Mouse (Mus musculus) midbrain, embryonic 10.5 days (tissue): ENCODE measurements around the gene Tom1l2. TPM values are rescaled to one million over a fixed set of nuclear protein-coding genes. Genes with fewer than 3 reads are reported as not detected.
A peak's percentile ranks its signal among the peaks of the same experiment; 100 is the strongest.

Source experiments
- DNase-seq: peaks from one replicate; pipeline ENCODE4 v3.0.0-alpha.2; 2017; ENCODE audit warnings: low spot score
- H3K27ac ChIP-seq: fragments of 300-500 bp; sonication (generic); replicated peaks from 2 replicates; pipeline ENCODE4 v1.5.1; 2016; ENCODE audit warnings: mild to moderate bottlenecking
- H3K27me3 ChIP-seq: fragments of 300-500 bp; sonication (generic); 2 replicates; pipeline ENCODE4 v1.6.1; 2016; ENCODE audit warnings: low read depth, mild to moderate bottlenecking; ENCODE audit not compliant: poor library complexity, severe bottlenecking
- H3K36me3 ChIP-seq: fragments of 300-500 bp; sonication (generic); 2 replicates; pipeline ENCODE4 v1.6.1; 2016; ENCODE audit warnings: mild to moderate bottlenecking, moderate library complexity
- H3K4me1 ChIP-seq: fragments of 300-500 bp; sonication (generic); 2 replicates; pipeline ENCODE4 v1.6.1; 2016
- H3K4me3 ChIP-seq: fragments of 300-500 bp; sonication (generic); 2 replicates; pipeline ENCODE4 v1.5.1; 2016; ENCODE audit warnings: mild to moderate bottlenecking, moderate library complexity
- H3K9me3 ChIP-seq: fragments of 300-500 bp; sonication (generic); replicated peaks from 2 replicates; pipeline ENCODE4 v1.6.1; 2016; ENCODE audit warnings: mild to moderate bottlenecking
- WGBS: fragments of 180-500 bp; shearing (Covaris S2); methylation state at CpG from one replicate; pipeline ENCODE4 v1.1.7; 2016; 5-methylcytosine and 5-hydroxymethylcytosine counted together
- polyA plus RNA-seq: library from polyadenylated mRNA; unstranded; fragments of >200 nt; fragmentation: Nextera tagmentation; extraction: Ambion mirVana; gene quantifications from 2 replicates; pipeline ENCODE4 v1.2.1, GENCODE M21; 2016

The Tom1l2 gene
- polyA plus RNA-seq, 1 experiment from 2014 or later: 17.6 TPM

- DNase-seq: no peak
Observed at GRCm38 (mm10) chr11:60294630-60295313, 57.9 kb downstream of the Tom1l2 start.

GRCm38 (mm10) chr11:60293683-60294629 is 58.7 kb downstream of the Tom1l2 start:
- Histone ChIP-seq H3K4me3 (no peak overlapping the region), H3K27ac (peak overlapping the region; percentile 71), H3K9me3 (no peaks in the 10 kb centered on the region), H3K4me1 (peaks cover 52% of the 10 kb centered on the region), H3K36me3 (no peaks in the 10 kb centered on the region), H3K27me3 (no peaks in the 10 kb centered on the region)
- WGBS: 73% methylated on average over 6 of the region's 6 CpGs
- DNase-seq: no peak

More at GRCm38 (mm10) chr11:60294630-60295313, 57.9 kb downstream of the Tom1l2 start:
- Histone ChIP-seq H3K4me3 (no peak overlapping the region), H3K4me1 (peaks cover 49% of the 10 kb centered on the region), H3K9me3 (no peaks in the 10 kb centered on the region), H3K27me3 (no peaks in the 10 kb centered on the region), H3K27ac (peak overlapping the region; percentile 71), H3K36me3 (no peaks in the 10 kb centered on the region)
- WGBS: 67% methylated on average over 5 of the region's 5 CpGs

- Histone ChIP-seq H3K27me3 (no peaks in the 10 kb centered on the region), H3K4me3 (no peak overlapping the region), H3K27ac (peak overlapping the region; percentile 70), H3K9me3 (no peaks in the 10 kb centered on the region), H3K36me3 (no peaks in the 10 kb centered on the region), H3K4me1 (peaks cover 59% of the 10 kb centered on the region)
- DNase-seq: peak; percentile 44
- WGBS: 50% methylated on average over 2 of the region's 2 CpGs
Observed at GRCm38 (mm10) chr11:60292718-60293117, 60.0 kb downstream of the Tom1l2 start.

- Histone ChIP-seq H3K27me3 (no peaks in the 10 kb centered on the region), H3K27ac (peak overlapping the region; percentile 42), H3K36me3 (no peaks in the 10 kb centered on the region), H3K4me1 (peaks cover 57% of the 10 kb centered on the region), H3K9me3 (no peaks in the 10 kb centered on the region), H3K4me3 (no peak overlapping the region)
- 65% methylated on average over 5 of the region's 5 CpGs for WGBS
- no peak for DNase-seq
Observed at GRCm38 (mm10) chr11:60288980-60289379, 63.7 kb downstream of the Tom1l2 start.

GRCm38 (mm10) chr11:60286311-60286710 is 66.4 kb downstream of the Tom1l2 start:
- no peaks in the 10 kb centered on the region for H3K9me3 ChIP-seq
- no peaks in the 10 kb centered on the region for H3K27me3 ChIP-seq
- peaks cover 38% of the 10 kb centered on the region for H3K4me1 ChIP-seq
- no peak overlapping the region for H3K27ac ChIP-seq
- no peaks in the 10 kb centered on the region for H3K36me3 ChIP-seq
- H3K4me3 ChIP-seq: no peak overlapping the region
- WGBS: 85% methylated on average over 4 of the region's 4 CpGs
- no peak for DNase-seq

GRCm38 (mm10) chr11:60280429-60281414 is 72.0 kb downstream of the Tom1l2 start:
- WGBS: 79% methylated on average over 11 of the region's 11 CpGs
- no peak for DNase-seq
- H3K4me1 ChIP-seq: peaks cover 27% of the 10 kb centered on the region

GRCm38 (mm10) chr11:60279483-60279882 is 73.2 kb downstream of the Tom1l2 start:
- 83% methylated on average over 5 of the region's 5 CpGs for WGBS

More at GRCm38 (mm10) chr11:60280429-60281414, 72.0 kb downstream of the Tom1l2 start:
- H3K36me3 ChIP-seq: no peaks in the 10 kb centered on the region
- H3K4me3 ChIP-seq: no peak overlapping the region
- H3K27ac ChIP-seq: peak overlapping the region; percentile 2; the same call in 1 of the 2 replicates
- no peaks in the 10 kb centered on the region for H3K9me3 ChIP-seq
- no peaks in the 10 kb centered on the region for H3K27me3 ChIP-seq

GRCm38 (mm10) chr11:60277771-60278170 is 74.9 kb downstream of the Tom1l2 start:
- Histone ChIP-seq H3K36me3 (no peaks in the 10 kb centered on the region), H3K27ac (no peak overlapping the region), H3K27me3 (no peaks in the 10 kb centered on the region), H3K9me3 (no peaks in the 10 kb centered on the region), H3K4me3 (no peak overlapping the region), H3K4me1 (peaks cover 24% of the 10 kb centered on the region)
- DNase-seq: no peak
- WGBS: 84% methylated on average over 5 of the region's 5 CpGs

More at GRCm38 (mm10) chr11:60279483-60279882, 73.2 kb downstream of the Tom1l2 start:
- Histone ChIP-seq H3K9me3 (no peaks in the 10 kb centered on the region), H3K4me1 (peaks cover 24% of the 10 kb centered on the region), H3K36me3 (no peaks in the 10 kb centered on the region), H3K27me3 (no peaks in the 10 kb centered on the region), H3K27ac (0 out of 2 replicates have a peak overlapping the region, but pooled peaks have one; percentile 23), H3K4me3 (no peak overlapping the region)
- DNase-seq: no peak

- DNase-seq: no peak
- H3K4me1 ChIP-seq: peaks cover 24% of the 10 kb centered on the region
- H3K36me3 ChIP-seq: no peaks in the 10 kb centered on the region
- H3K27ac ChIP-seq: no peak overlapping the region; the same call in 1 of the 2 replicates
- no peaks in the 10 kb centered on the region for H3K27me3 ChIP-seq
- no peaks in the 10 kb centered on the region for H3K9me3 ChIP-seq
- no peak overlapping the region for H3K4me3 ChIP-seq
- 80% methylated on average over 8 of the region's 8 CpGs for WGBS
Observed at GRCm38 (mm10) chr11:60277164-60277740, 75.5 kb downstream of the Tom1l2 start.

GRCm38 (mm10) chr11:60276408-60277093 is 76.2 kb downstream of the Tom1l2 start:
- H3K27me3 ChIP-seq: no peaks in the 10 kb centered on the region
- DNase-seq: no peak
- no peak overlapping the region; the same call in 1 of the 2 replicates for H3K27ac ChIP-seq
- H3K4me1 ChIP-seq: peaks cover 24% of the 10 kb centered on the region
- H3K36me3 ChIP-seq: no peaks in the 10 kb centered on the region
- 83% methylated on average over 6 of the region's 6 CpGs for WGBS
- no peak overlapping the region for H3K4me3 ChIP-seq
- no peaks in the 10 kb centered on the region for H3K9me3 ChIP-seq

GRCm38 (mm10) chr11:60273273-60273805 is 79.4 kb downstream of the Tom1l2 start:
- H3K27ac ChIP-seq: no peak overlapping the region
- no peak for DNase-seq
- WGBS: 76% methylated on average over 5 of the region's 5 CpGs

More at GRCm38 (mm10) chr11:60273273-60273805, 79.4 kb downstream of the Tom1l2 start:
- Histone ChIP-seq H3K4me3 (no peak overlapping the region), H3K36me3 (no peaks in the 10 kb centered on the region), H3K4me1 (peaks cover 13% of the 10 kb centered on the region; the same call in 1 of the 2 replicates), H3K9me3 (no peaks in the 10 kb centered on the region), H3K27me3 (no peaks in the 10 kb centered on the region)
